Mouse (Mus musculus): ENCODE data around the gene Gm10912. TPM values are rescaled to one million over a fixed set of nuclear protein-coding genes. Genes with fewer than 3 reads are reported as not detected.

The Gm10912 gene
- polyA plus RNA-seq, 1 experiment from 2014 or later: not detected

- Histone ChIP-seq H3K36me3 (ENCODE audit: control insufficient read depth, insufficient read depth, low read length) (no peaks in the 10 kb centered on the region; the same call in 1 of the 2 replicates), H3K4me2 (replicated peaks; ENCODE audit: low read depth, low read length) (no peak overlapping the region), H3K27me3 (ENCODE audit: control insufficient read depth, insufficient read depth, low read length) (no peaks in the 10 kb centered on the region), H3K4me1 (replicated peaks; ENCODE audit: control insufficient read depth, insufficient read depth, low read length) (no peaks in the 10 kb centered on the region), H3K27ac (ENCODE audit: low read depth, low read length) (no peak overlapping the region), H3K4me3 (ENCODE audit: low read depth, low read length) (no peak overlapping the region), H3K9me3 (ENCODE audit: control insufficient read depth, low read length) (no peaks in the 10 kb centered on the region), H3K9ac (ENCODE audit: low read depth, low read length) (no peak overlapping the region)
- DNase-seq (ENCODE audit: low spot score) (peak; percentile 83), ATAC-seq (ENCODE audit: low FRiP score) (no peak)
- WGBS: 36% methylated on average over 3 of the region's 3 CpGs
Observed at GRCm38 (mm10) chr2:104034832-104035472, 30.7 kb upstream of the Gm10912 start.

GRCm38 (mm10) chr2:104035595-104035994 is 30.0 kb upstream of the Gm10912 start:
- Histone ChIP-seq H3K9ac (ENCODE audit: low read depth, low read length) (no peak overlapping the region), H3K27ac (ENCODE audit: low read depth, low read length) (no peak overlapping the region), H3K36me3 (ENCODE audit: control insufficient read depth, insufficient read depth, low read length) (peaks cover 2% of the 10 kb centered on the region; the same call in 1 of the 2 replicates), H3K4me2 (replicated peaks; ENCODE audit: low read depth, low read length) (no peak overlapping the region), H3K9me3 (ENCODE audit: control insufficient read depth, low read length) (no peaks in the 10 kb centered on the region), H3K4me1 (replicated peaks; ENCODE audit: control insufficient read depth, insufficient read depth, low read length) (no peaks in the 10 kb centered on the region), H3K4me3 (ENCODE audit: low read depth, low read length) (no peak overlapping the region), H3K27me3 (ENCODE audit: control insufficient read depth, insufficient read depth, low read length) (no peaks in the 10 kb centered on the region)
- DNase-seq (ENCODE audit: low spot score) (no peak), ATAC-seq (ENCODE audit: low FRiP score) (no peak)
- 89% methylated on average over 6 of the region's 6 CpGs for WGBS

- no peak overlapping the region for H3K9ac ChIP-seq (ENCODE audit: low read depth, low read length)
- WGBS: 70% methylated on average over 3 of the region's 3 CpGs
- H3K4me2 ChIP-seq (replicated peaks; ENCODE audit: low read depth, low read length): no peak overlapping the region
- ATAC-seq (ENCODE audit: low FRiP score) (no peak), DNase-seq (ENCODE audit: low spot score) (no peak)
- no peaks in the 10 kb centered on the region for H3K9me3 ChIP-seq (ENCODE audit: control insufficient read depth, low read length)
- no peak overlapping the region for H3K4me3 ChIP-seq (ENCODE audit: low read depth, low read length)
- no peaks in the 10 kb centered on the region for H3K27me3 ChIP-seq (ENCODE audit: control insufficient read depth, insufficient read depth, low read length)
- peaks cover 2% of the 10 kb centered on the region; the same call in 1 of the 2 replicates for H3K36me3 ChIP-seq (ENCODE audit: control insufficient read depth, insufficient read depth, low read length)
- H3K4me1 ChIP-seq (replicated peaks; ENCODE audit: control insufficient read depth, insufficient read depth, low read length): no peaks in the 10 kb centered on the region
- H3K27ac ChIP-seq (ENCODE audit: low read depth, low read length): no peak overlapping the region
Observed at GRCm38 (mm10) chr2:104036316-104036715, 29.3 kb upstream of the Gm10912 start.

- WGBS: 67% methylated on average over 2 of the region's 2 CpGs
- H3K4me2 ChIP-seq (replicated peaks; ENCODE audit: low read depth, low read length): no peak overlapping the region
- no peaks in the 10 kb centered on the region for H3K9me3 ChIP-seq (ENCODE audit: control insufficient read depth, low read length)
- H3K36me3 ChIP-seq (ENCODE audit: control insufficient read depth, insufficient read depth, low read length): peaks cover 2% of the 10 kb centered on the region; the same call in 1 of the 2 replicates
- no peak overlapping the region for H3K4me3 ChIP-seq (ENCODE audit: low read depth, low read length)
- ATAC-seq (ENCODE audit: low FRiP score): no peak
- H3K27me3 ChIP-seq (ENCODE audit: control insufficient read depth, insufficient read depth, low read length): no peaks in the 10 kb centered on the region
- no peak overlapping the region for H3K27ac ChIP-seq (ENCODE audit: low read depth, low read length)
- no peaks in the 10 kb centered on the region for H3K4me1 ChIP-seq (replicated peaks; ENCODE audit: control insufficient read depth, insufficient read depth, low read length)
- DNase-seq (ENCODE audit: low spot score): no peak
- no peak overlapping the region for H3K9ac ChIP-seq (ENCODE audit: low read depth, low read length)
Observed at GRCm38 (mm10) chr2:104038236-104038635, 27.4 kb upstream of the Gm10912 start.

- 88% methylated on average over 5 of the region's 5 CpGs for WGBS
Observed at GRCm38 (mm10) chr2:104041632-104042031, 24.0 kb upstream of the Gm10912 start.

GRCm38 (mm10) chr2:104042766-104043165 is 22.9 kb upstream of the Gm10912 start:
- H3K27me3 ChIP-seq (ENCODE audit: control insufficient read depth, insufficient read depth, low read length): no peaks in the 10 kb centered on the region
- H3K27ac ChIP-seq (ENCODE audit: low read depth, low read length): no peak overlapping the region
- no peak for DNase-seq (ENCODE audit: low spot score)
- WGBS: 95% methylated on average over 15 of the region's 15 CpGs
- H3K36me3 ChIP-seq (ENCODE audit: control insufficient read depth, insufficient read depth, low read length): 0 out of 2 replicates have a peak, but pooled peaks cover 5% of the 10 kb centered on the region
- ATAC-seq (ENCODE audit: low FRiP score): no peak
- no peak overlapping the region for H3K4me3 ChIP-seq (ENCODE audit: low read depth, low read length)
- no peak overlapping the region for H3K4me2 ChIP-seq (replicated peaks; ENCODE audit: low read depth, low read length)
- no peaks in the 10 kb centered on the region for H3K9me3 ChIP-seq (ENCODE audit: control insufficient read depth, low read length)
- no peak overlapping the region for H3K9ac ChIP-seq (ENCODE audit: low read depth, low read length)
- no peaks in the 10 kb centered on the region for H3K4me1 ChIP-seq (replicated peaks; ENCODE audit: control insufficient read depth, insufficient read depth, low read length)

More at GRCm38 (mm10) chr2:104041632-104042031, 24.0 kb upstream of the Gm10912 start:
- Histone ChIP-seq H3K4me3 (ENCODE audit: low read depth, low read length) (no peak overlapping the region), H3K9ac (ENCODE audit: low read depth, low read length) (no peak overlapping the region), H3K36me3 (ENCODE audit: control insufficient read depth, insufficient read depth, low read length) (0 out of 2 replicates have a peak, but pooled peaks cover 5% of the 10 kb centered on the region), H3K4me2 (replicated peaks; ENCODE audit: low read depth, low read length) (no peak overlapping the region), H3K9me3 (ENCODE audit: control insufficient read depth, low read length) (no peaks in the 10 kb centered on the region), H3K4me1 (replicated peaks; ENCODE audit: control insufficient read depth, insufficient read depth, low read length) (no peaks in the 10 kb centered on the region), H3K27ac (ENCODE audit: low read depth, low read length) (no peak overlapping the region), H3K27me3 (ENCODE audit: control insufficient read depth, insufficient read depth, low read length) (no peaks in the 10 kb centered on the region)
- no peak for ATAC-seq (ENCODE audit: low FRiP score)
- DNase-seq (ENCODE audit: low spot score): no peak

GRCm38 (mm10) chr2:104043624-104044478 is 21.8 kb upstream of the Gm10912 start:
- Histone ChIP-seq H3K4me1 (replicated peaks; ENCODE audit: control insufficient read depth, insufficient read depth, low read length) (no peaks in the 10 kb centered on the region), H3K9ac (ENCODE audit: low read depth, low read length) (no peak overlapping the region), H3K36me3 (ENCODE audit: control insufficient read depth, insufficient read depth, low read length) (0 out of 2 replicates have a peak, but pooled peaks cover 5% of the 10 kb centered on the region), H3K4me2 (replicated peaks; ENCODE audit: low read depth, low read length) (no peak overlapping the region), H3K4me3 (ENCODE audit: low read depth, low read length) (no peak overlapping the region), H3K9me3 (ENCODE audit: control insufficient read depth, low read length) (no peaks in the 10 kb centered on the region), H3K27ac (ENCODE audit: low read depth, low read length) (no peak overlapping the region), H3K27me3 (ENCODE audit: control insufficient read depth, insufficient read depth, low read length) (no peaks in the 10 kb centered on the region)
- ATAC-seq (ENCODE audit: low FRiP score): no peak
- 35% methylated on average over 4 of the region's 5 CpGs for WGBS
- no peak for DNase-seq (ENCODE audit: low spot score)

- H3K4me1 ChIP-seq (replicated peaks; ENCODE audit: control insufficient read depth, insufficient read depth, low read length): no peaks in the 10 kb centered on the region
- no peak overlapping the region for H3K4me3 ChIP-seq (ENCODE audit: low read depth, low read length)
- no peaks in the 10 kb centered on the region for H3K9me3 ChIP-seq (ENCODE audit: control insufficient read depth, low read length)
- 0 out of 2 replicates have a peak, but pooled peaks cover 5% of the 10 kb centered on the region for H3K36me3 ChIP-seq (ENCODE audit: control insufficient read depth, insufficient read depth, low read length)
- H3K4me2 ChIP-seq (replicated peaks; ENCODE audit: low read depth, low read length): no peak overlapping the region
- no peak for ATAC-seq (ENCODE audit: low FRiP score)
- H3K9ac ChIP-seq (ENCODE audit: low read depth, low read length): no peak overlapping the region
- DNase-seq (ENCODE audit: low spot score): no peak
- H3K27ac ChIP-seq (ENCODE audit: low read depth, low read length): no peak overlapping the region
- 86% methylated on average over 1 of the region's 1 CpGs for WGBS
- no peaks in the 10 kb centered on the region for H3K27me3 ChIP-seq (ENCODE audit: control insufficient read depth, insufficient read depth, low read length)
Observed at GRCm38 (mm10) chr2:104044479-104045080, 21.0 kb upstream of the Gm10912 start.
